16 mouse cellular contexts compared by ENCODE assay signal in the genomic region with DNA sequence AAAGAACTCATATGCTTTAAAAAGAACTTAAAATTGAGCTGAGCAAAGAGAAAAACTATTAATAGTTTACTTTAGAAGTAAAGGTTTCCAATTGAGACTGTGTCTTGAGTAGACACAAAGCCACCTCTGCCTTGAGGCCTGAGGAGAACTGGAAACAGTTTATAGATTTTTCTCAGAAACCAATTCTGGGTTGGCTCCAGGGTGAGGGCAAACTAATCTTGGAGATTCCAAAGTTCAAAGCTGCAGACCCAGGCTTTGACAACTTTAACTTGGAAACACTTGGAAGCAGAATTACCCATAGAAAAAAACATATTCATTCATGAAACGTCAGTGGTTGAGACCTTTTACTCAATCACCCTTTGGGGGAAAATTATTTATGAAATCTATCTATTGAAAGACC.
"Had no signal": no experiment of that assay in that cellular context is flagged by ENCODE, and none has a peak within 500 bp of the region (broad histone marks: within the 10 kb centered on the region; RNA-seq: fewer than 3 reads in every experiment).

No protein-coding gene starts in this region.

- H3K9ac ChIP-seq: neural tube, embryonic 13.5 days; neural tube, embryonic 15.5 days; stomach, embryonic 15.5 days had no signal

- H3K4me1 ChIP-seq: stomach, embryonic 15.5 days had no signal

- H3K27ac ChIP-seq: neural tube, embryonic 13.5 days; neural tube, embryonic 15.5 days; stomach, embryonic 15.5 days; stomach, postnatal 0 days had no signal

- H3K27me3 ChIP-seq: neural tube, embryonic 13.5 days; neural tube, embryonic 15.5 days; stomach, embryonic 15.5 days had no signal

- H3K36me3 ChIP-seq: neural tube, embryonic 13.5 days; neural tube, embryonic 15.5 days; stomach, embryonic 15.5 days had no signal

- DNase-seq: retina, postnatal 1 day; right cerebral cortex, adult 18-20 months; right cerebral cortex, postnatal 14 days; right cerebral cortex, postnatal 25 days; right cerebral cortex, postnatal 4 days; spleen, adult 18-20 months; thymus, adult 18-20 months; thymus, adult 2 months; thymus, postnatal 14 days; thymus, postnatal 25 days; thymus, postnatal 36 days; thymus, postnatal 4 days had no signal

- H3K4me3 ChIP-seq: neural tube, embryonic 13.5 days; neural tube, embryonic 15.5 days; stomach, embryonic 15.5 days had no signal
